Mouse (Mus musculus) inflammation-experienced regulatory T-cells, adult 16 weeks (primary cell): ENCODE results near the gene Itprid1. TPM values are rescaled to one million over a fixed set of nuclear protein-coding genes. Genes with fewer than 3 reads are reported as not detected.

Experiments
- polyA plus RNA-seq: library from polyadenylated mRNA; unstranded; fragments of 100-300 nt; shearing (Covaris generic); gene quantifications from one replicate; pipeline ENCODE4 v1.2.1, GENCODE M21; 2017

The Itprid1 gene
- not detected for polyA plus RNA-seq

GRCm38 (mm10) chr6:55836650-55837320 is at the start of gene Itprid1:
Gene Itprid1, plus strand, starts transcription at chr6:55836895.

DNA sequence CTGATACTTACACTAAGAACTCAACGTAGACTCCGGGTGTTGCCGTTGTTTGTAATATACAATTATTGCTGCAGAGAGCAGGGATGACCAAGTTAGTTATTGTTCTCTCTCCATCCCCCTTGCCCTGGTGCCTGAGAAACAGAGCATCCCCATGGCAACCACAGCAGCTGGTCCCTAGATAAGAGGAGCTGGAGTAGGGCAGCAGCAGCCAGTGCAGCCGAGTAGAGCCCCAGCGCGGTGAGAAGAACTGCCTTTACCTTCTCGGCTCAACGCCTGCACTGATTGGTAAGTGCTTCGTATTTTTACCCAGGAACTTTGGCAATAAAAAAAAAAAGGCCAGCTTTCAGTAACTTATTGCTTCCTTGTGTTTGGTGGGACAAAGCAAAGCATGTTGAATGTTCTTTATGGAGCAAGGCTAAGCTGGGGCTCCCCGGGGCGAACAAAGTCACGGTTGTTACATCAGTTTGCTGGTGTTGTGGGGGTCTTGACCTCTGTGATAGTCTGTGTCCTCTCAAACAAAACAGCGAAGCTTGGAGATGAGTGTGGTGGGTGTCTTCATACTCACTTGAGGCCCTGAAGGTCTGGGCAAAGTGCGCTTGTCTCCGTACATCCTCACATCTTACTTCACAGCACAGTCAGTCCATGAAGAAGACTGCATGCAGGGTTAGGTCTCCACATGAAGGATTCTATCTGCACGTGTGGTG is 180.7 kb downstream of the Itprid1 start, which contains the start of gene Ppp1r17:
TSS of gene Ppp1r17 (plus strand) at position 207 of the 704 bp plus-strand sequence.

Other genes with a start within 250 kb of the Itprid1 start
- not detected for gene Neurod6, start 155.6 kb upstream of the Itprid1 start, polyA plus RNA-seq
- not detected for gene Ppp1r17, start 180.6 kb downstream of the Itprid1 start, polyA plus RNA-seq